Mouse (Mus musculus) small intestine, adult 2 months (tissue): ENCODE results near the gene Unc5a.

ENCODE experiments used
- CTCF ChIP-seq: fragments of 200-500 bp; IDR thresholded peaks from 2 replicates; pipeline ENCODE4 v1.5.1; 2012; ENCODE audit warnings: low read depth, mild to moderate bottlenecking, control low read depth, inconsistent platforms, low read length, moderate library complexity, mixed read lengths; ENCODE audit not compliant: insufficient replicate concordance, insufficient read length; ENCODE audit errors: extremely low read depth
- POLR2A ChIP-seq: fragments of 200-500 bp; IDR thresholded peaks from 2 replicates; pipeline ENCODE4 v1.6.1; 2012; ENCODE audit warnings: low read depth, mild to moderate bottlenecking, control low read depth, inconsistent platforms, low read length, moderate library complexity

- TF ChIP-seq POLR2A (no peak), CTCF (no peak)
Observed at GRCm38 (mm10) chr13:55040016-55040415, 90.8 kb downstream of the Unc5a start.
